Mouse (Mus musculus): Measurements from ENCODE around the gene Agpat1.

DNA sequence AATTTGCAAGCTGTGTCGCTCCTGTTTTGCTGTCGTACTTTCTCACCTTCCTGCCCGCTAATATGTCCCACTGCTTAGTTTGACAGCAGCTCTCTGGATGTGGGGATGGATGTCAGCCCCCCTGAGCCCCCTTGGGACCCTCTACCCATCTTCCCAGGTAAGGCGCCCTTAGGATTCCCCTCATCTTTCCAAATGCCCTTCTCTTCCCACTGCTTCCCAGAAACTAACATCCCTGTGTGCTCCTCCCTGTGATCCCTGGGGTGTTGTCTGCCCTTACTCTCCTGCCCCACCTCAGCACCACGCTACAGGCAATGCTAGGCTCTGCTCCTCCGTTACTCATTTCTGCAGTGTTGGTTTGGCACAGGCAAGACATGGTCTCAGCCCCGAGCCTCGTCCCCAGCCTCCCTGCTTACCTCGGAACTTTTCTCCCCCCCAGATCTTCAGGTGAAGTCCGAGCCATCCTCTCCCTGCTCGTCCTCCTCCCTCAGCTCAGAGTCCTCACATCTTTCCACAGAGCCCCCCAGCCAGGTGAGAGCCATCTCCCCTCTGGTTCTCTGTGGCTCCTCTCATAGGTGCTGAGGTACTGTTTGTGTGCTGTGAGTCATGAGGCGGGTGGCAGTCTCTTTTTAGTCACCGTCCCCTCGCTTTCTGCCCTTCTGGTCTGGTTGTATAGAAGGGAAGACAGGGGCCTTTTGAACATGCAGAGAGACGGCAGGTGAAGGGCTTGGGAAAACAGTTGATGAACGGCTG, 44.3 kb downstream of the Agpat1 start:
- TF ChIP-seq CTCF (IDR thresholded peaks at IDR 0.05) (no peak), EP300 (IDR thresholded peaks at IDR 0.05) (no peak)
